10 mouse cellular contexts compared by ENCODE assay signal in the genomic region with DNA sequence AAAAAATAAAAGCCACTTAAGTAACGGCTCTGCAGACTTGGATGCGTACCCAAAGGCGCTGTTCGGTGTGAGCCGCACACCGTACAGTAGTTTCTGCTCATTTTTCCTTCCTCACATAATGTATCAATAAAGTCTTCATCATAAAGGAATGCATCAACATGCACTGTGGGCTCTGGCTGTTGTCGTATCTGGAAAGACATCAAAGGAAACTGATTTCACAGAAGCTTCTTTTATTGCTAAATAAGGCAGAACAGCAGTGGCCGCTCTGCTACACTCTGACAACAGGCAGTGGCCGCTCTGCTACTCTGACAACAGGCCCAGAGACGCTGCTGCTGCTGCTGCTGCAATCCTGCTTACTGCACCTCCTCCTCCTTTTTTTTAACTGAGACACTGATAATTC. TPM values are rescaled to one million over a fixed set of nuclear protein-coding genes. Genes with fewer than 3 reads are reported as not detected.
DNase-seq lines count a peak whose midpoint lies in the region; ATAC-seq lines count a peak whose summit lies in the region.
"Had no signal": no experiment of that assay in that cellular context is flagged by ENCODE, and none has a peak within 500 bp of the region (broad histone marks: within the 10 kb centered on the region; RNA-seq: fewer than 3 reads in every experiment).

No protein-coding gene starts in this region.

- H3K27ac ChIP-seq in brown adipose tissue, adult 24 weeks (replicated peaks; ENCODE audit: low read depth, low read length): 0 out of 2 replicates have a peak overlapping the region, but pooled peaks have one; percentile 3
- H3K27ac ChIP-seq in lung, embryonic 15.5 days: peak overlapping the region; percentile 64
- H3K27ac ChIP-seq: heart, embryonic 13.5 days; hindbrain, embryonic 12.5 days had no signal

- no peaks in the 10 kb centered on the region for H3K27me3 ChIP-seq in lung, embryonic 15.5 days
- H3K27me3 ChIP-seq: heart, embryonic 13.5 days; hindbrain, embryonic 12.5 days had no signal

- peak; percentile 14 to 31 for DNase-seq in kidney, postnatal 4 days
- DNase-seq in kidney, adult 9 months: no peak
- peak; percentile 63 for DNase-seq in Muller cell, postnatal 12 days (ENCODE audit: inconsistent ontology term)
- DNase-seq in thymus, postnatal 10 days (ENCODE audit: low spot score in 2 of 2): no peak
- DNase-seq in layer of hippocampus, adult 9-10 months (ENCODE audit: low spot score): no peak
- DNase-seq: cerebellum, postnatal 36 days had no signal

- H3K9me3 ChIP-seq in lung, embryonic 15.5 days: no peaks in the 10 kb centered on the region
- H3K9me3 ChIP-seq: heart, embryonic 13.5 days; hindbrain, embryonic 12.5 days had no signal

- H3K4me1 ChIP-seq in brown adipose tissue, adult 24 weeks (ENCODE audit: control insufficient read depth, insufficient read depth, insufficient read length, low read length): peaks cover 5% of the 10 kb centered on the region; the same call in 1 of the 2 replicates
- H3K4me1 ChIP-seq in lung, embryonic 15.5 days: peaks cover 31% of the 10 kb centered on the region
- H3K4me1 ChIP-seq: hindbrain, embryonic 12.5 days had no signal

- 47% methylated on average over 10 of the region's 10 CpGs for WGBS in lung, embryonic 15.5 days

- H3K4me2 ChIP-seq in lung, embryonic 15.5 days: no peak overlapping the region
- H3K4me2 ChIP-seq: heart, embryonic 13.5 days; hindbrain, embryonic 12.5 days had no signal

- peak; percentile 84 for ATAC-seq in lung, embryonic 15.5 days (ENCODE audit: borderline replicate concordance, extremely low read depth, low FRiP score, low TSS enrichment)

- H3K36me3 ChIP-seq in lung, embryonic 15.5 days: 0 out of 2 replicates have a peak, but pooled peaks cover 3% of the 10 kb centered on the region

- H3K4me3 ChIP-seq in brown adipose tissue, adult 24 weeks (ENCODE audit: insufficient read depth, low read depth, low read length): no peak overlapping the region
- H3K4me3 ChIP-seq in lung, embryonic 15.5 days: no peak overlapping the region
- H3K4me3 ChIP-seq: heart, embryonic 13.5 days; hindbrain, embryonic 12.5 days had no signal

- H3K9ac ChIP-seq in lung, embryonic 15.5 days: no peak overlapping the region
- H3K9ac ChIP-seq: heart, embryonic 13.5 days; hindbrain, embryonic 12.5 days had no signal

RNA-seq across cellular contexts. Expression of a gene that starts 18.9 kb away (rescaled TPM):
- polyA plus RNA-seq in brown adipose tissue, adult 24 weeks (2012; ENCODE audit: insufficient read depth, insufficient read length, missing spikeins): 9.1 and 11.2 TPM in 2 replicates
- 37.7 and 39.5 TPM in 2 replicates for polyA plus RNA-seq in lung, embryonic 15.5 days (2015; fragmentation: Nextera tagmentation; extraction: Ambion mirVana)

RNA-seq across cellular contexts. Expression of a gene that starts 19.1 kb away (rescaled TPM):
- 82.3 and 86.5 TPM in 2 replicates for polyA plus RNA-seq in brown adipose tissue, adult 24 weeks (2012; ENCODE audit: insufficient read depth, insufficient read length, missing spikeins)
- polyA plus RNA-seq in lung, embryonic 15.5 days (2015; fragmentation: Nextera tagmentation; extraction: Ambion mirVana): 165 and 178 TPM in 2 replicates

RNA-seq across cellular contexts. Expression of a gene that starts 46.9 kb away (rescaled TPM):
- 3.6 and 6.3 TPM in 2 replicates for polyA plus RNA-seq in brown adipose tissue, adult 24 weeks (2012; ENCODE audit: insufficient read depth, insufficient read length, missing spikeins)
- 20.1 and 24.8 TPM in 2 replicates for polyA plus RNA-seq in lung, embryonic 15.5 days (2015; fragmentation: Nextera tagmentation; extraction: Ambion mirVana)

Comparison
In these comparisons a context has a peak if more than half of its experiments do, and no peak if none do; other contexts are left out.
1. DNase-seq: peak in kidney, postnatal 4 days (2 of 2) and Muller cell, postnatal 12 days (single experiment); none in kidney, adult 9 months (single experiment), thymus, postnatal 10 days (0 of 2) and layer of hippocampus, adult 9-10 months (single experiment).